ENCODE assay signal across 9 mouse cellular contexts in genomic region chr4:138884261-138884660, GRCm38 (mm10). TPM values are rescaled to one million over a fixed set of nuclear protein-coding genes. Genes with fewer than 3 reads are reported as not detected.
A peak's percentile ranks its signal among the peaks of the same experiment; 100 is the strongest.
DNase-seq lines count a peak whose midpoint lies in the region; TF ChIP-seq lines count a peak whose summit lies in the region.
"Had no signal": no experiment of that assay in that cellular context is flagged by ENCODE, and none has a peak within 500 bp of the region (broad histone marks: within the 10 kb centered on the region; RNA-seq: fewer than 3 reads in every experiment).

No protein-coding gene starts in this region.

- H3K4me3 ChIP-seq in ES-Bruce4 (ENCODE audit: low read depth, low read length) = no peak overlapping the region
- H3K4me3 ChIP-seq: limb, embryonic 13.5 days had no signal

- DNase-seq in adrenal gland, postnatal 14 days = peak; percentile 92
- peak; percentile 67 for DNase-seq in embryo, embryonic 11.5 days (ENCODE audit: low read depth, low spot score)
- DNase-seq in heart, postnatal 14 days = peak; percentile 86 to 91
- DNase-seq in layer of hippocampus, adult 9-11 months = peak; percentile 76
- peak; percentile 73 to 88 for DNase-seq in lung, postnatal 4 days
- peak; percentile 97 for DNase-seq in right cerebral cortex, postnatal 14 days
- DNase-seq in urinary bladder, postnatal 36 days (ENCODE audit: low spot score in 2 of 2) = peak; percentile 78 to 86

- no peaks in the 10 kb centered on the region for H3K36me3 ChIP-seq in ES-Bruce4 (ENCODE audit: control insufficient read depth, insufficient read depth, low read length, poor library complexity, severe bottlenecking)
- H3K36me3 ChIP-seq: limb, embryonic 13.5 days had no signal

- no peaks in the 10 kb centered on the region for H3K4me1 ChIP-seq in ES-Bruce4 (ENCODE audit: control insufficient read depth, insufficient read depth, low read length)

- intact Hi-C loops in heart, postnatal 14 days (cut with DNase I) = loop anchor here (1.0 kb wide), 1 partner anchor 18 kb away; no protein-coding TSS in a partner anchor

- H3K9me3 ChIP-seq in ES-Bruce4 (replicated peaks; ENCODE audit: control insufficient read depth, insufficient read depth, low read length, poor library complexity, severe bottlenecking) = no peaks in the 10 kb centered on the region
- H3K9me3 ChIP-seq: limb, embryonic 13.5 days had no signal

- H3K9ac ChIP-seq in ES-Bruce4 (ENCODE audit: low read depth, poor library complexity, severe bottlenecking) = no peak overlapping the region
- H3K9ac ChIP-seq: limb, embryonic 13.5 days had no signal

- TF ChIP-seq POLR2A in ES-Bruce4 (IDR thresholded peaks at IDR 0.05; ENCODE audit: insufficient read depth, low read length) = no peak

- no peak for TF ChIP-seq EP300 in ES-Bruce4 (IDR thresholded peaks at IDR 0.05; ENCODE audit: insufficient read depth, low read depth, low read length)

- no peak overlapping the region for H3K27ac ChIP-seq in ES-Bruce4 (ENCODE audit: insufficient read depth, low read length)
- H3K27ac ChIP-seq: limb, embryonic 13.5 days had no signal

- peak; percentile 88 for TF ChIP-seq CTCF in ES-Bruce4 (IDR thresholded peaks at IDR 0.05; ENCODE audit: low read depth, low read length)

- H3K27me3 ChIP-seq in ES-Bruce4 (ENCODE audit: control insufficient read depth, insufficient read depth, low read length, poor library complexity, severe bottlenecking) = no peaks in the 10 kb centered on the region

RNA-seq across cellular contexts. Expression of gene Pla2g2e, which starts 6.5 kb away (rescaled TPM):
- 1.2 TPM in 1 of 2 replicates, not detected in the other for polyA plus RNA-seq in ES-Bruce4 (2011; ENCODE audit: insufficient read depth, insufficient read length, low read depth, missing spikeins)
- 1.2 and 1.4 TPM in 2 replicates for total RNA-seq in adrenal gland, postnatal 14 days (2021)
- total RNA-seq in heart, postnatal 14 days (2021) = 1 to 10 TPM; 1.4 TPM
- polyA plus RNA-seq: limb, embryonic 13.5 days had no signal

RNA-seq across cellular contexts. Expression of gene Gm13030, which starts 10.5 kb away (rescaled TPM):
- polyA plus RNA-seq in ES-Bruce4 (2011; ENCODE audit: insufficient read depth, insufficient read length, low read depth, missing spikeins) = not detected in 2 replicates
- total RNA-seq in adrenal gland, postnatal 14 days (2021) = not detected in 2 replicates
- not detected for total RNA-seq in heart, postnatal 14 days (2021)
- polyA plus RNA-seq: limb, embryonic 13.5 days had no signal

RNA-seq across cellular contexts. Expression of gene Pla2g5, which starts 21.0 kb away (rescaled TPM):
- polyA plus RNA-seq in ES-Bruce4 (2011; ENCODE audit: insufficient read depth, insufficient read length, low read depth, missing spikeins) = 12.3 and 19.7 TPM in 2 replicates
- 9.2 and 13.2 TPM in 2 replicates for total RNA-seq in adrenal gland, postnatal 14 days (2021)
- total RNA-seq in heart, postnatal 14 days (2021) = 10 to 100 TPM; 22.4 to 30.4 TPM

RNA-seq across cellular contexts. Expression of gene Otud3, which starts 29.5 kb away (rescaled TPM):
- polyA plus RNA-seq in ES-Bruce4 (2011; ENCODE audit: insufficient read depth, insufficient read length, low read depth, missing spikeins) = 8.7 and 9.2 TPM in 2 replicates
- total RNA-seq in adrenal gland, postnatal 14 days (2021) = 11.0 and 12.1 TPM in 2 replicates
- total RNA-seq in heart, postnatal 14 days (2021) = 10 to 100 TPM in 1 of 2 experiments, 1 to 10 TPM in 1; 9.4 to 10.0 TPM
